Mouse (Mus musculus) spleen, postnatal 14 days (tissue): ENCODE measurements around the gene Thsd7b.

Source experiments
- DNase-seq, 2 experiments: peaks; one replicate each; pipeline ENCODE4 v3.0.0; 2021 to 2022; ENCODE audit warnings: low spot score in 2 of 2

Gene Thsd7b

GRCm38 (mm10) chr1:129519751-129520150, 246.6 kb downstream of the Thsd7b start:
- no peak for DNase-seq

GRCm38 (mm10) chr1:129526967-129527366, 253.9 kb downstream of the Thsd7b start:
- no peak for DNase-seq

GRCm38 (mm10) chr1:129532206-129532605, 259.1 kb downstream of the Thsd7b start:
- no peak for DNase-seq

- no peak for DNase-seq
Observed at GRCm38 (mm10) chr1:129538508-129538907, 265.4 kb downstream of the Thsd7b start.

- DNase-seq, result no peak
Observed at GRCm38 (mm10) chr1:129538970-129539369, 265.9 kb downstream of the Thsd7b start.

GRCm38 (mm10) chr1:129540751-129541150, 267.6 kb downstream of the Thsd7b start:
- no peak for DNase-seq

- DNase-seq, result no peak
Observed at GRCm38 (mm10) chr1:129542563-129543146, 269.6 kb downstream of the Thsd7b start.

- no peak for DNase-seq
Observed at GRCm38 (mm10) chr1:129543169-129543568, 270.1 kb downstream of the Thsd7b start.

GRCm38 (mm10) chr1:129558054-129558453, 285.0 kb downstream of the Thsd7b start:
- no peak for DNase-seq

GRCm38 (mm10) chr1:129559137-129559536, 286.0 kb downstream of the Thsd7b start:
- no peak for DNase-seq

- no peak for DNase-seq
Observed at GRCm38 (mm10) chr1:129559812-129560211, 286.7 kb downstream of the Thsd7b start.

- no peak for DNase-seq
Observed at GRCm38 (mm10) chr1:129562707-129563106, 289.6 kb downstream of the Thsd7b start.

- no peak for DNase-seq
Observed at GRCm38 (mm10) chr1:129570522-129570921, 297.4 kb downstream of the Thsd7b start.

GRCm38 (mm10) chr1:129579955-129580354, 306.9 kb downstream of the Thsd7b start:
- DNase-seq, result no peak

- no peak for DNase-seq
Observed at GRCm38 (mm10) chr1:129586635-129587034, 313.5 kb downstream of the Thsd7b start.

- DNase-seq, result no peak
Observed at GRCm38 (mm10) chr1:129589366-129590002, 316.4 kb downstream of the Thsd7b start.

- no peak for DNase-seq
Observed at GRCm38 (mm10) chr1:129595447-129595846, 322.3 kb downstream of the Thsd7b start.

- no peak for DNase-seq
Observed at GRCm38 (mm10) chr1:129600933-129601332, 327.8 kb downstream of the Thsd7b start.

GRCm38 (mm10) chr1:129602284-129602683, 329.2 kb downstream of the Thsd7b start:
- DNase-seq, result no peak

GRCm38 (mm10) chr1:129608395-129608794, 335.3 kb downstream of the Thsd7b start:
- no peak for DNase-seq

GRCm38 (mm10) chr1:129616080-129616479, 343.0 kb downstream of the Thsd7b start:
- no peak for DNase-seq

GRCm38 (mm10) chr1:129619440-129620301, 346.6 kb downstream of the Thsd7b start:
- DNase-seq, result no peak

- DNase-seq, result no peak
Observed at GRCm38 (mm10) chr1:129624519-129624918, 351.4 kb downstream of the Thsd7b start.
